Mouse (Mus musculus): ENCODE results near the gene Umod.

Gene Umod

GRCm38 (mm10) chr7:119443849-119444248 lies 35.2 kb downstream of the Umod start:
- in situ Hi-C loops (cut with MboI, MseI) = loop anchor here (5.0 kb wide), 1 partner anchor 367 kb away; no protein-coding TSS in a partner anchor

GRCm38 (mm10) chr7:119441938-119442337 lies 37.1 kb downstream of the Umod start:
- in situ Hi-C loops (cut with MboI, MseI) = loop anchor here (5.0 kb wide), 1 partner anchor 365 kb away; no protein-coding TSS in a partner anchor

GRCm38 (mm10) chr7:119427180-119427616 lies 51.9 kb downstream of the Umod start:
- in situ Hi-C loops (cut with MboI, MseI) = no loop called here

- in situ Hi-C loops (cut with MboI, MseI) = no loop called here
Observed at GRCm38 (mm10) chr7:119420730-119421129, 58.4 kb downstream of the Umod start.

GRCm38 (mm10) chr7:119418523-119418922 lies 60.6 kb downstream of the Umod start:
- in situ Hi-C loops (cut with MboI, MseI) = no loop called here

All from T-helper 2 cell (primary cell).